Mouse (Mus musculus) MEL (cell line): ENCODE results near the gene Ank2.

Experiments
- CTCF ChIP-seq, 3 experiments: IDR thresholded peaks in 2 of 3; conservative IDR thresholded peaks in 1 of 3; 2 replicates each; pipeline ENCODE4 v1.5.1; 2011 to 2012; ENCODE audit warnings: low read length in 3 of 3, low read depth in 2 of 3, mild to moderate bottlenecking in 2 of 3, improper control_type of control experiment in 1 of 3, inconsistent platforms in 1 of 3, mixed read lengths in 1 of 3, moderate library complexity in 1 of 3; ENCODE audit not compliant: control insufficient read depth in 1 of 3, insufficient read depth in 1 of 3, poor library complexity in 1 of 3, severe bottlenecking in 1 of 3
- ELF1 ChIP-seq: IDR thresholded peaks from 2 replicates; pipeline ENCODE4 v1.6.1; 2014; ENCODE audit warnings: low read depth, mild to moderate bottlenecking, inconsistent platforms, low read length, improper control_type of control experiment, moderate library complexity
- EP300 ChIP-seq, 2 experiments: IDR thresholded peaks; 2 replicates each; pipeline ENCODE4 v1.6.1; 2011; ENCODE audit warnings: improper control_type of control experiment in 2 of 2, low read length in 2 of 2, low read depth in 1 of 2, mild to moderate bottlenecking in 1 of 2
- ETS1 ChIP-seq: IDR thresholded peaks from 2 replicates; pipeline ENCODE4 v1.6.1; 2012; ENCODE audit warnings: low read depth, mild to moderate bottlenecking, inconsistent platforms, low read length, improper control_type of control experiment, moderate library complexity
- POLR2A ChIP-seq, 2 experiments: IDR thresholded peaks; 2 replicates each; pipeline ENCODE4 v1.6.1; 2011 to 2012; ENCODE audit warnings: low read length in 2 of 2, mild to moderate bottlenecking in 2 of 2, control low read depth in 1 of 2, improper control_type of control experiment in 1 of 2, low read depth in 1 of 2, moderate library complexity in 1 of 2; ENCODE audit not compliant: control insufficient read depth in 1 of 2, insufficient read depth in 1 of 2, poor library complexity in 1 of 2
- TAL1 ChIP-seq: IDR thresholded peaks from 2 replicates; pipeline ENCODE4 v1.6.1; 2012; ENCODE audit warnings: mild to moderate bottlenecking, inconsistent platforms, low read length, moderate library complexity, mixed read lengths
- TCF12 ChIP-seq: IDR thresholded peaks from 2 replicates; pipeline ENCODE4 v1.6.1; 2014; ENCODE audit warnings: low read depth, mild to moderate bottlenecking, inconsistent platforms, low read length, improper control_type of control experiment, moderate library complexity
- USF1 ChIP-seq: IDR thresholded peaks from 2 replicates; pipeline ENCODE4 v1.6.1; 2014; ENCODE audit warnings: low read depth, mild to moderate bottlenecking, inconsistent platforms, low read length, improper control_type of control experiment, moderate library complexity
- USF2 ChIP-seq, 2 experiments: IDR thresholded peaks; 2 replicates each; pipeline ENCODE4 v1.6.1; 2011 to 2012; ENCODE audit warnings: improper control_type of control experiment in 2 of 2, low read length in 2 of 2, borderline replicate concordance in 1 of 2, inconsistent platforms in 1 of 2, low read depth in 1 of 2, mild to moderate bottlenecking in 1 of 2; ENCODE audit not compliant: insufficient read depth in 1 of 2
- ZC3H11A ChIP-seq: IDR thresholded peaks from 2 replicates; pipeline ENCODE4 v1.6.1; 2012; ENCODE audit warnings: low read depth, mild to moderate bottlenecking, inconsistent platforms, low read length, improper control_type of control experiment

GRCm38 (mm10) chr3:127400976-127401375, 98.2 kb downstream of the Ank2 start:
- TF ChIP-seq EP300 (IDR thresholded peaks at IDR 0.05; ENCODE audit: low read depth in 1 of 2, low read length in 2 of 2) (no peak), TCF12 (no peak), ZC3H11A (no peak), POLR2A (IDR thresholded peaks at IDR 0.05; ENCODE audit: control insufficient read depth in 1 of 2, insufficient read depth in 1 of 2, low read depth in 1 of 2, low read length in 2 of 2, poor library complexity in 1 of 2) (no peak), CTCF (IDR thresholded peaks at IDR 0.05 in 2 of 3, conservative IDR thresholded peaks at IDR 0.05 in 1 of 3; ENCODE audit: control insufficient read depth in 1 of 3, insufficient read depth in 1 of 3, low read depth in 2 of 3, low read length in 3 of 3, poor library complexity in 1 of 3, severe bottlenecking in 1 of 3) (no peak), ETS1 (no peak), ELF1 (no peak), TAL1 (no peak), USF1 (no peak), USF2 (IDR thresholded peaks at IDR 0.05; ENCODE audit: borderline replicate concordance in 1 of 2, insufficient read depth in 1 of 2, low read depth in 1 of 2, low read length in 2 of 2) (no peak)
